Mouse (Mus musculus) gastrocnemius, postnatal 10 days (tissue): ENCODE measurements around the gene Bpi. TPM values are rescaled to one million over a fixed set of nuclear protein-coding genes. Genes with fewer than 3 reads are reported as not detected.

Source experiments
- DNase-seq: peaks from one replicate; pipeline ENCODE4 v3.0.0; 2021; ENCODE audit warnings: mixed read lengths
- total RNA-seq, 2 experiments: library from RNA; stranded (reverse); gene quantifications; 2 replicates each; pipeline ENCODE4 v1.2.3; 2021

Bpi gene
- total RNA-seq, 2 experiments from 2014 or later = not detected

GRCm38 (mm10) chr2:158242170-158242896 lies 15.6 kb upstream of the Bpi start:
- DNase-seq = peak; percentile 41

DNA sequence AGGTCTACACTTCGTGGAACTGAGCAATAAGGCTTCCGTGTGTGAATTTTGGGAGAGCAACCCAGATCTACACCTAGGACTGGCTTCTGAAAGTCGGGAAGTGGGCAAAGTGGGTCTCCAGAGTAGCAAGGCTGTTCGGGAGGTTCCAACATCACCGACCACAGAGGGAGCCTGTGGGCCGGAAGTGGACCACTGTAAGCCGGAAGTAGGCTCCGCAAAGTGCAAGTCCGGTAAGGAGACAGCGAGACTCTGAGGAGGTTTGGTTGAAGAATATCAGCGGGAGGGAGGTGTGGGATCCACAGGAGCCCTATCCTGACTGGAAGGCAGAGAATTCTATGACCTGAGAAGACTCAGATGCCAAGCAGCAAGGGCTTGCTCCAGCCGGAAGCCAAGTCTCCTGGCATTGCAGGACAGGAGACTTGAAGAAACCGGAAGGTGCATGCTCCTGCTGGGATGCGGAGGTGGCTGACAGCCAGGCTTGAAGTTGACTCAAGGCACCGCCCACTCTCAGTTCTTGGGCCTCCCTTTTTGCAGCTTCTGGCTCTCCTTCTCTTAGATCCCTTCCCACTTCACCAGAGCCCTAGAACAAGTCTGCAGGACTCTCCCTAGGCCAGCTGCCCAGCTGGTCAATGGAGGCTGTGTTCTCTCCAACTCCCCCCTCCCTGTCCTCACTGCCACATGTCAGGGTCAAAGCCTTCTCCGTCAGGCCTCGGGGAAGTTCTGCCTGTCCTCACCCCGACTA lies 14.6 kb upstream of the Bpi start:
- DNase-seq = peak; percentile 37

GRCm38 (mm10) chr2:158245072-158245817 lies 12.6 kb upstream of the Bpi start:
- no peak for DNase-seq

GRCm38 (mm10) chr2:158247852-158248251 lies 10.0 kb upstream of the Bpi start:
- DNase-seq = no peak

- DNase-seq = peak; percentile 68
Observed at GRCm38 (mm10) chr2:158248318-158248717, 9.6 kb upstream of the Bpi start.

GRCm38 (mm10) chr2:158250558-158250957 lies 7.3 kb upstream of the Bpi start:
- no peak for DNase-seq

DNA sequence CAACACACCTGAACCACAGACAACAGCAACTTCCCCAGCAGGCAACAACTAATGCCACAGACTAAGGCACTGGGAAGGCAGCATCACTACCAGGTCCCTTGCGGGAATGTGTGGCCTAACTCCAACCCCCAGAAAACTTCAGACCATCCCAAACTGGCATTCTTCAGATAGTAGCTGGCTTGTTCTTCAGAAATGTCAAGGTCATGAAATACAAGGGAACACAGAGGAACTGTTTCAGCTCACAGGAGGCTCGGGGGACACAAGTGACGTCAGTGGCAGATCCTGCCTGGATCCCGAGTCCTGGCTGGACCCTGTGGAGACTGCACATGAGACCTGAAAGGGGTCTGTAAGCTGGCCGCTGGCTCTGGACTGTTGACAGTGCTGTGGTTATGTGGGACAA lies 4.1 kb upstream of the Bpi start:
- DNase-seq = no peak

DNA sequence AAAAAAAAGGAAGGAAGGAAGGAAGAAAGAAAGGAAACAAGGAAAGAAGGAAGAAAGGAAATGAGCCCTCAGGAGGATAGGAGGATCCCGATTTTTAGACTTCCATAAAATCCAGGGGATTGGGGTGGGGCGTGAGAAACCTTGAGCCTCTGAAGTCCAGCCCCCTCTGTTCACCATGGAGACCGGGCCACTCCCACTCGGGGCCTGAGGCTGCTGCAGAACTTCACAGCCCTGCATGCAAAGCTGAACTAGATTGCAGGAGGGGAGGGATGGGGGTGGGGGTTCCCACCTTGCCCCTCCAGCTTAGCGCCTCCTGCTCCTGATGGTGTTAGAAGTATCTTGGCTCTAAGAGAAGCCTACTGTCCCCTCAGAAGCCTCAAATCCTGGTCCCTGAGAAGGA lies 1.0 kb upstream of the Bpi start:
- DNase-seq = no peak

- DNase-seq = peak; percentile 73
Observed at GRCm38 (mm10) chr2:158258781-158259180, 887 bp downstream of the Bpi start.

- DNase-seq = no peak
Observed at GRCm38 (mm10) chr2:158259498-158259897, 1.6 kb downstream of the Bpi start.

DNA sequence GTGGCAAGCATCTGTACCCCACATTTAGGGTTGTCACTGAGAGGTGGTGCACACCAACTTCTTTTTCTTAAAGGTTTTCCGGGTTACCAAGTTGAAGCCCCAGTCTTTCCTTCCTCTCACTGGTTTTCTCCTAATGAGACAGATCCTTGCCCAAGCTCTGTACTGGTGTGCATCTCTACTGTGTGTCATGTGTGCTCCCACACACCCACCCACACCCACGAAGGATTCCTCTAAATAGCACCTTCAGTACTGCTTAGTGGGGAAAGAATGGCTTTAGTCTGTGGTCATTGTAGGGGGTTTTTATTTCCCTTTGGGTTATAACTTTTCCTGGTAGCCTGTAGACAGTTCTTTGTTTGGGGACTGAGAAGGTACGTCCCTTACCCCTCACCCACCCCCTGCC lies 7.0 kb downstream of the Bpi start:
- no peak for DNase-seq

- no peak for DNase-seq
Observed at GRCm38 (mm10) chr2:158270017-158270416, 12.1 kb downstream of the Bpi start.

DNA sequence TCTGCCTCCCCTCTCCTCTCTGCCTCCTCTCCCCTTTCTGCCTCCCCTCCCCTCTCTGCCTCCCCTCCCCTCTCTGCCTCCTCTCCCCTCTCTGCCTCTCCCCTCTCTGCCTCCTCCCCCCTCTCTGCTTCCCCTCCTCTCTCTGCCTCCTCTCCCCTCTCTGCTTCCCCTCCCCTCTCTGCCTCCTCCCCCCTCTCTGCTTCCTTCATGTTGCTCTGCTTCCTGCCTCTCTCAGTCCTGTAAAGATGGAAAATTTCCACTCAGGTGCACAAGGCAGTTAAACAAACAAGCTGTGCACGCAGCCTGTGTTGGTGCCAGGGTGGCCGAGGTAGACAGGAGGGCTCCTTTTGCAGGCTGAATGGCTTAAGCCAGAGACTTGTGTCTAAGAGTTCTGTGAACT lies 15.8 kb downstream of the Bpi start:
- no peak for DNase-seq

GRCm38 (mm10) chr2:158275349-158275748 lies 17.5 kb downstream of the Bpi start:
- DNase-seq = no peak

GRCm38 (mm10) chr2:158275811-158276210 lies 17.9 kb downstream of the Bpi start:
- DNase-seq = no peak

DNA sequence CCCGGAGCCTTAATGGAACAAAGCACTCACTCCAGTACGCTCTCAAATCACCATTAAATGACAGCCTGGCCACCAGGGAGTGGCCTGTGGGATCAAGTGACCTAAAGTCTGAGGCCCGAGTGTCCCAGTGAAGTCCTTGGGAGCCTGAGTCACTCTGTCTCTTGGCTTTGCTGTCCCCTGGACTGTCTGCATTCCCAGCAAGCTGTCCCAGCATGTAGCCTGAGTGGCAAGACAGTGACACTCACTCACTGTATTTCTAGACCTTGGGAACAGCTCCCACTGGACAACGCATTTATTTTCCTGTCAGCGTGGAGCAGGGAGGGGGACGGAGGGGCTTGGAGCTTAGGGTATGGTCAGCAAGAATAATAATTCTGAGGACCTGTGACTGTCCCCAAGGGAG lies 18.6 kb downstream of the Bpi start:
- DNase-seq = no peak

DNA sequence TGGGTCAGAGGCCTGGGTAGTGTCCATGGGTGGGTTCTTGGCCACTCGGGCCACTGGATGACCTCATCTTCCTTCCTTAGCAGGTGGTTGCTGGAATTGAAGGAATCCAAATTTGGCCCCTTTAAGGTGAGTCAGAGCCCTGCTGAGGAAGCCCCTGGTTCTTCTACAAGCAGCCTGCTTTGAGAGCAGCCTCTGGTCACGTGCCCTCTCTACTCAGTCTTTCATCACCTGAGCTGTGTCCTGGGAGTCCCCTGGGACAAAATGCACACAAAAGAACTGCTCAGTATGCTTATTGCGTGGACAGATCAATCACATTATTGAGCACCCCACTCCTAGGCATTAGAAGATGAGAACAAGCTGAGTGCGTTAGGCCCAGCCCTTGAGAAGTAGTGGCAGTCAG lies 19.0 kb downstream of the Bpi start:
- no peak for DNase-seq

DNA sequence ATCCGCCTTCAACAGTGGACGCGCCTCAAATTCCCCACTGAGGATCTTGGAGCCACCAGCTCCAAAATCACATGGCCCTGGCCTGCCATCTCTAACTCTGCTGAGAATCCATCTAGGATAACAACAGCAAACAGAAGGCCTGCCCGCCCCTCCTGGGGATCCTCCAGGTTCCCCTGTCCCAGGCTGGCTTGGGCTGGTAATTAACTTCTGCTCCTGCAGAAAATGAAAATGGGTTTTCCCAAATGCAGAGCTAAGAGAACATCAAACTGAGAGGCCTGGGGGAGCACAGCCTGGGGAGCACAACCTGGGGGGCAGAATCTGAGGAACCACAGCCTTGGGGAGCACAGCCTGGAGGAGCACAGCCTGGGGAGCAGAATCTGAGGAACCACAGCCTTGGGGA lies 21.8 kb downstream of the Bpi start:
- no peak for DNase-seq

GRCm38 (mm10) chr2:158281497-158282205 lies 23.8 kb downstream of the Bpi start:
- DNase-seq = no peak

DNA sequence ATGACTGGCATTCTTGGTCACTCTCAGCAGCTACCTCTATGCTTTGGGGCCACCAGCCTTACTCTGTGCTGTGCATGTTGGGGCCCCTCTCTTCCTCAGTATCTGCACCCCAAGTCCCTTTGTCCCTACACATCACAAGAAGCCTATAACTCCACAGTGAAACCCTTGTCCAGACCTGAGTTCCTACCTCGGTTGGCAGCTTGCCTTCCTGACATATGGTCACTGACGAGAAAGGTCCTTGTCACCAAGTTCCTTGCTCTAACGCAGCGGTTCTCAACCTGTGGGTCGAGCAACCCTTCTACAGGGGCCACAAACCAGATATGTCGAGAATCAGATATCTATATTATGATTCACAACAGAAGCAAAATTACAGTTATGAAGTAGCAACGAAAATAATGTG lies 25.2 kb downstream of the Bpi start:
- DNase-seq = no peak

DNA sequence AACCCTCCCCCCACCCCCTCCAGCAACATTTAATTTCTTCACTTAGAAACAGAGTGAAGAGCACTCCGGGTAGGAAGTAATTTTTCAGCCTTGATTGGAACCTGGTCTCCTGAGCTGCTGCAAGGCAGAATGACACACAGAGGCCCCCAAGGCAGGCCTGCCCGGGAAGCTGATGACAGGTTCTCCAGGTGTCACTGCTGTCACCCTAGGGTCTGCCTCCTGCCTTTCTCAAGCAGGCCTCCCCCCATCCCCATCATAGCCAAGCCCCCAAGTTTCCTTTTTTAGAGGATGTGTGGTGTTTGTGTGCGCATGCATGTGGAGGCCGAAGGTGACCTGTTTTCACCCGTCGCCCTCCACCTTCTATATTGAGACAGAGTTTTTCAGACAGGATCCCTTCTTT lies 25.9 kb downstream of the Bpi start:
- no peak for DNase-seq

DNA sequence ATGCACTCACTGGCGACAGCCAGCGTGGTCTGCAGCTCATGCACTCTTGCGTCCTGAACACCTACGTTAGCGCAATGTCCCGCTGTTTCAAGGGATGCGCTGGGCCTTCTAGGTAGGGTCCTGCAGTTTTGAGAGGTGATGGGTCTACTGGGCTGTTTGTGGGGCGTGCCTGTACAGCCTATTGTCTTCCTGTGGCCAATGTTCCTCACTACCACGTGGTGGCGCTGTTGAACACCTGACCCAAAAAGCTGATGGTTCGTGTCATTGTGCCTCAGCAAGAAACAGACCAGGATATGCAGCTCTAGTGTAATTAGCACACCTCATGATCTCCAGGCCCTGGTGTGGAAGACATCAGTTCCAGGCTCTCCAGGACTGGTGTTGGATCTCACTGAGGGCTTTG lies 26.7 kb downstream of the Bpi start:
- peak; percentile 60 for DNase-seq

DNA sequence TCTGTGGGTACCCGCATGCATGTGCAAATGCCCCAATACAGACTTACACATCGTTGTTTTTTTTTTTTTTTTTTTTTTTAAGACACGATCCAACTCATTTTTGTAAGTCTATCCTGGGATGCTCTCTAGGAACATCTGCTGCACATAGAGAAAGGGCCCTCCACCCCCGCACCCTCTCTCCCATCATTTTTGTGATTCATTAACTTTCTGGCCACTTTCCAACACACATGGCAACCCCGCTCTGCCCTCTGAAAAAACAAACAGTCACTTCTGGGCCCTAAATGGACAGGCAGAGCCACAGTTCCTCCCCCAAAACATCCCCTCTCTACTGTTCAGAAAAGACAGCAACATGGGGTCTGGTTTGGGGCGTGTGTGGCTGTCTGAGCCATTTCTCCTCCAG lies 27.8 kb downstream of the Bpi start:
- DNase-seq = no peak
